Mouse (Mus musculus): ENCODE data around the gene Pip5k1c.

DNA sequence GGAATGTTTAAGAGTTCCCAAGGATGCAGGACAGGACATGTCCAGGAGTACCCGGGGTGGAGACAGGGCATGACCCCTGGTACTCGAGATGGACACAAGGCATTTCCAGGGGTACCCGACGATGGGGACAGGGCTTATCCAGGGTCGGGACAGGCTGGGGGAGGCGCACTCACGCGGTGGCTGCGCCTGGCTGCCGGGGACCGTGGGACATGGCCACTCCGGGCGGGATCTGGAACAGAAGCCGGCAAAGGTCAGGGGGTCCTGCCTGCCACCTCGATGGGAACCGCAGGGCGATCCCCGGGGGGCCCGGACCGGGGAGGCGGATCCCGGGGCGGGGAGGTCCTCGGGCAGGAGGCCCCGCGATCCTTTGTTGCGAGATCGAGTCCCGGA, 57.2 kb downstream of the Pip5k1c start:
- TF ChIP-seq GATA1 (IDR thresholded peaks at IDR 0.05; ENCODE audit: borderline replicate concordance, low read length): no peak
- TF ChIP-seq FLI1 (IDR thresholded peaks at IDR 0.05; ENCODE audit: low read length): no peak

Data from megakaryocyte, embryonic 14.5 days (primary cell).